Mouse (Mus musculus) cerebellum, adult 11 months (tissue): ENCODE data around the gene Adgrl3.
"Not testable (repeated sequence)": the region's sequence is repeated elsewhere in the genome, so short reads cannot be mapped to it uniquely, and the experiment has no call there.

Experiments used
- DNase-seq: peaks from one replicate; pipeline ENCODE4 v3.0.0; 2022

Adgrl3 gene

DNA sequence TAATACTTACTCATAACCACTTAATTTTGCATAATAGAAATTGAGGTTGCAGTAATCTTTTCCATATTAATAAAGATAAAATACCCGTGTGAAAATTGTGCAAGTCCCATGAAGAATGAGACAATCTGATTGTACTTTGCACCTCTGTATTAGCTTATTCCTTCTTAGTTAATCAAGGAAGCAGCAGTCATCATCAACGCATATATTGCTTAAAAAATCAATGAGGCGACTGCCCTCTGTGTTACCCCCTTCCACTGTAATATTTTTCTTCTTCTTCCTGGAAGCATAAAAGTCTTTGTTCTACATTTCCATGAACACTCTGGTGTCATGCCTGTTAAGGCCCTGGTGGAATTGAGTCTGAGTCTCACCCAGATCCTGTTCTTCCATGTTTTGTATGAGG is 416.4 kb downstream of the Adgrl3 start:
- DNase-seq, result no peak

DNA sequence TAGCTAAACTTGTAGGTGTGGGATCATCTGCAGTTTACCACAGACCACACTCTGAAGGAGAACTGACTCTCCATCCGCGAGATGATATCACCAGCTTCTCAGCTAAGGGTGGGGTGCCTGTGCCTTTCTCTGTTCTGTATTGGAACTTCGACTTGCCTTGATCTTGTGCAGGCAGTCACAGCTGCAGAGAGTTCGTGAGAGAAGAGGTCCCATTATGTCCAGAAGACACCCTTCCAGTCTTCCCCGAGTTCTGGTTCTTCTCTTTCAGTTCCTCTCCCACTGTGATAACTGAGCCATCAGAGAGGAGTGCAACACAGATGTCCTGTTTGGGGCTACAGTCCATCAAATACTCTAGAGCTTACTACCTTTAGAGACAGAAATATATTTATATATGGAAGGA is 422.2 kb downstream of the Adgrl3 start:
- no peak for DNase-seq

DNA sequence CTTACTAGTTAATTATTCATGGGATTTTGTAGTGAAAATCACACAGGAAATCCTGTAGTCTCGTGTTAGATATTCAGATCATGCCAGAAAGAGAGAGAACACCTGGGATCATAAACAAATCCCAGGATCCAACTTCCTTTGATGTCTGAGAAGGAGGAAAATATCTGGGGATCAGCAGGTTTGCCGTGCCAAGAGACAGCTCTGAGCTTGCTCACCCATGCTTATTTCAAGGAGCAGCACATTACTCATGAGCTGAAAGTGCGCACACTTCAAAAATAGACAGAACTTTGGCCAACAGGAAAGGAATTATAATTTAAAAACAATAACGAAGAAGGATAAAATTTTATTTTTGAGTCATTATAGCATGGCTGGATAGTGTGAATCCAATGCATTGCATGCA is 446.0 kb downstream of the Adgrl3 start:
- no peak for DNase-seq

DNA sequence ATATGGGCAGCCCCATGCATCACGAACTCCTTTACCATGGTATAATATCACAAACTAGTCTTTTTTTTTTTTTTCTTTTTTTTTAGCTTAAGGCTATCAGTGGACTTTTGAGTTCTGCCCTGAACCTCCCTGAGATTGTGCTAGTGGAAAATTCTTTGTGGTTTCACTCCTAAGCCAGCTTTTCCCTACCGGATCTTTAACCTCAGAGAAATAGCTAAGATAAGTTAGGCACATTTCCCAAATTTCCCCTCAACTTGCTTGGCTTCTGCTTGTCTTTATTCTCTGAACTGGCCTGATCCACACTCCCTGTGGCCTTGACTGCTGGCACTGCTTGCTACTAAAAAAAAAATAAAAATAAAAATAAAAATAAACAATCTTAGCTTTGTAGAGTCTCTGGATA is 454.7 kb downstream of the Adgrl3 start:
- no peak for DNase-seq

DNA sequence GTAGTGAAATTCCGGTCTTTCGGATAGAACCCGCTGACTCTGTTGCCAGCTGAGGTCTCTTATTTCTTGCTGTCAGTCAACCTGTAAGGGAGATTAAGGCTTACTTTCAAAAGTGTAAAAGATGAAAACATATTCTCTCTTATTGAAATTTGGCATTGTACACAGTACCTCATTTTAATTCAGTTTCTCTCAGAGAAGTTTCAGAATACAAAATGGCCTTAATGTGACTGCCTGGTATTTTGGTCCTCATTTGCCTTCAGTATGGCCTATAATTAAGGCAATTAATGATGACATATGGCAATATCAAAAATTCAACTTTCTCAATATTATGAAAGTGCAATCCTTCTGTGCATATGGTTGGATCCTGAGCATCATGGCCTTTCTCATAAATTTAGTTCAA is 455.5 kb downstream of the Adgrl3 start:
- DNase-seq, result no peak

DNA sequence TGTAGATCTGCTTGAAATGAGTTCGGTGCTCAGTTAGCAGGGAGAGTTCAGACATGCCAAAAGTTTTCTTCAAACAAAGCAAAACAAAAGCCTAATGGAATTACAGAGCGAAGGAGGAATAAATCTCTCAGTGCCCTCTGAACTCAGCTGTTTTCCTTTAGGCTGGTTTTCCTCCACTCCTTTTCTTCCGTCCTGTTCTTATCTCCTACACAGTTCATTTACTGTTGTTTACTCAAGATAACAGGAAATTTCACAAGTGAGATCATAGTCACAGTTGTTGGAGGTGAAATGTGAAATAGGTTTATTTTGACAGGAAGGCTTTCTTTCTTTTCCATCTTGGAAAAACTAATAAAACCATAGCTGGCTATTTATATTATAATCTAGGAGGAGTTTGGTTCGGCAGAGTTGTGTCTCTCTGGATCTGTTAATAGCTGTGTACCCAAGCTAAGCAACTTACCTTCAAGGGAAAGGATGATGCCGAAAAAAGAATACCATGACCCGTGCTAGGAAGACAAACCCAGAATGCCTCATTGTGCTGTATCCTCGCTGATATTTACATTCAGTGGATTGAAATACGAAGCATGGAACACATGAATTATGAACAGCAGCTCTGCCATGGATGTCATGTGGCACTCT is 456.2 kb downstream of the Adgrl3 start:
- no peak for DNase-seq

DNA sequence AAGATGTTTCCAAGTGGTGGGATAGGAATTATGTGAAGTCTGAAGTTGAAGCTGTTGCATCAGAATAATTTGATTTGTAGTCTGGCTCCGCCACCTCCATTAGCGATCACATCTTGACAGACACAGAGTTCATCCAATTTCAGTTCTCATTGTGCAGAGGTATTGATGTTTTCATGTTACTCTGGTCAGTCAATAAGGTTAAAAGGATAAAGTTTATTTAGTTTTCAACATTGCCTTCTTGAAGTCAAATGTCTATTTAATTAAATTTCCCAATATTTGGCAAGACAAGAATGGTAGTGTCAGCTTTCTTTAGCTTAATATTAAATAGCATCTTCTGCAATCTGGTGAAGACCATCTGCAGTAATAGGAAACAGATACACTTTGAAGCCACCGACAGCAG is 461.0 kb downstream of the Adgrl3 start:
- no peak for DNase-seq

DNA sequence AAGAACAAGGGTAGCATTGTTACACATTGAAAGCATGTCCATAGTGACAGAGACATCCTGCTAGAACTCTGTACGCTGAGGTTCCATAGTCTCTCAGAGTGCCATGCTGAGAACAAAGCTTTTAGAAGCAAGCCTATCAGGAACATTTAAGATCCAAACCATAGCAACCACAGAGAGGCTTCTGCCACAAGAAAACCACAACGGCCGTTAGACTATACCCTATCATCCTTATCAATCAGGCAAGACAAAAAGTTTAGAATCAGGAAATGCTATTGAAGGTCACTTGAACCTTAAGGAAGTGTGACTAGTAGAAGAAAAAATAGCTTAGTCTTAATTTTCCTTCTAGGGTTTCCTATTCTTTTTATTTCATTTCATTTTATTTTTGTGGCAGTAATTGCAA is 464.0 kb downstream of the Adgrl3 start:
- DNase-seq, result no peak

DNA sequence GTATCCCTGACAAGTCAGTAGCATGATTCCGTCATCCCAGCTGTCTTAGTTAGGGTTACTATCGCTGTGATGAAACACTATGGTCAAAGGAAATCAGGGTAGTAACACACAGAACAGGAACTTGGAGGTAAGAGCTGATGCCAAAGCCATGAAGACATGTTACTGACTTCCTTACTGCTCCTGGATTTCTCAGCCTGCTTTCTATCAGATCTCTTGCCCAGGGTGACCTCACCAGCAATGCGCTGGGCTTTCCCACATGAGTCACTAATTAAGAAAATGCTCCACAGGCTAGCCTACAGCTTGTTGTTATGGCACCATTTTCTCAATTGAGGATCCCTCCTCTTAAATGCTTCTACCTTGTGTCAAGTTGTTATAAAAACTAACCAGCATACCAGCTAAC is 481.1 kb downstream of the Adgrl3 start:
- no peak for DNase-seq

DNA sequence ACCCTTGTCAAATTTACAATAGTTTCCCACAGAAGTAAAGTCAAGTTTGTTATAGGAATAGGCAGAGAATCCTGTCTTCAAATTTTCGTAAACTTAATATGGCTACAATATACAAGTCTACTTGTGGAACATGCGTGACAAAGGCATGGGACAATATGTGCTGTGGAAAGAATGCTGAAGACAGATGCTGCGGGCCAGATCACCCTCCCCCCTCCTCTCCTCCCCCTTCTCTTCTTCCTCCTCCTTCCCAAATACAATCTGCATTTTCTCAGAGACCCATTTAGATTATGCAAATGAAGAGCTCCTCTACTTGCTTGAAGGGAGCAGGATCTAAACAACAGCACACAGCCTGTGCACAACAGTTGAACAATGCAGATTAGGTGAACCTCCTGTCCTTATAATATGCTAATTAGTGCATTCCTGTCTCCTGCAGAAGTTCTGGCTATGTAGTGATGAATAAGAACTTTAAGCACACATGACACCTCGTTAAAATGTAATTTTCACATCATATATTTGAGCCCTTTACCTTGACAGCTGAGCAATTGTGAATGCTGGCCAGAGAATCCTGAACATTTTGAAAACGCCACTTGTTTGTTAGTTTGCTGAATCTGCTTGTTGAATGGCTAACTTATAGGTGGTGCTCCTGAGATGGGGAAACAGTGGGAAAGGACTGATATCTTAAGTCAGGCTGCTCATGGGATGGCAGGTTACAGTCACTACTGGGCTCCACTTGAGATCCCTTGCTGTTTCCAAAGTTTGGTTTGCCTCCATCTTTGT is 499.0 kb downstream of the Adgrl3 start:
- no peak for DNase-seq

DNA sequence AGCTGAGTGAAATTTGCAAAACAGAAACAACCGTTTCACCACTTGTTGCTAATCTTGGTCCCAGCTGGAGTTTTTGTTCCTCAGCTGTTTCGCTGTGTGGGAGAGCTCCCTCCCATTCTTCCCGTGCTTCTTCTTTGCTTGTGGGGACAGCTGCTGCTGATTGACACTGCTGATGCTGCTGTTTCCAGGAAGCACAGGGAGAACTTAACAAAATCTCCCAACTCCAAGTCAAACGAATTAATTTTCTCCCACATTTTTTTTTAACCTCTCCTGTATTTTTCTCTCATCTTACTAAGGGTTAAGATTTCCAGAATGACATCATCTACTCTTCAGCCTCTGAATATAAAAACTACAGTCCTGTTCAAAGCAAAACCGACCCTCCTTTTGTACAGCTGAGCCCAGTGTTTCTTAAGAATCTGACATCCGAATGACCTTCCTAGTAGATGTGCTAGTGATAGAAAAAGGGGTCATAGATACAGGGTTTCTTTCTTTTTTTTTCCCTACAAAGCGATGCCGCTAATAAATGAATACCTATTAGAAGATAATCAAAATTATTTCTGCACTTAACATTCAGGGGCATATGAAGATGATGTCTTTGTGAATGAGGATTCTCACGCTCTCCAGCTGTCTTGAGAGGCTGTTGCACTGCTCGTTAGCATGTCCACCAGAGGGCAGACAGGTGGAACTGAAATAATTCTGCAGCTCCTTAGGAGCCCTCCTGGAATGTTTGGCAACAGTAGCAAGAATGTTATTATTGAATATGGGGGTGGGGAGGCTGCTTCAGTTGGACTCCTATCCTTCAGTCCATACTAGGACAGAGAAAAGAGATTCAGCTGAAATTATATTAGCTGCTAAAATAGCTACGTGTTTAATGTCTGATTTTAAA is 499.8 kb downstream of the Adgrl3 start:
- peak; percentile 13 for DNase-seq

DNA sequence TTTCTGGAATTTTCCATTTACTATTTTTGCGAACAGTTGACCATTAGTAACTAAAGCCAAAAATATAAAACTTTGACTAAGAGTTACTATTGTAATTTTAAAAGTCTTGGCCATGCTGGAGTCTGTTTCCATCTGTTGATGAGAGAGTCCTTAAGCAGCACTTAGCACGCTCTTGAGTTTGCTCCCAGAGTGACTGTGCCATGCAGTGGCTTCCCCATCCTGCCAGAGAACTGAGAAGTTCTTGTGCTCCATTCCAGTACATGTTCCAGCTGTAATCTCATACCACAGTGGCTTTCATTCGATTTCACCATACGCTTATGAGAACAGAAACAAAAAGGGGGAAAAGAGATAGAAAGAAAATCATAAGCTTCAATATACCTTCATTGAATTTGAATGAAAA is 502.8 kb downstream of the Adgrl3 start:
- no peak for DNase-seq

DNA sequence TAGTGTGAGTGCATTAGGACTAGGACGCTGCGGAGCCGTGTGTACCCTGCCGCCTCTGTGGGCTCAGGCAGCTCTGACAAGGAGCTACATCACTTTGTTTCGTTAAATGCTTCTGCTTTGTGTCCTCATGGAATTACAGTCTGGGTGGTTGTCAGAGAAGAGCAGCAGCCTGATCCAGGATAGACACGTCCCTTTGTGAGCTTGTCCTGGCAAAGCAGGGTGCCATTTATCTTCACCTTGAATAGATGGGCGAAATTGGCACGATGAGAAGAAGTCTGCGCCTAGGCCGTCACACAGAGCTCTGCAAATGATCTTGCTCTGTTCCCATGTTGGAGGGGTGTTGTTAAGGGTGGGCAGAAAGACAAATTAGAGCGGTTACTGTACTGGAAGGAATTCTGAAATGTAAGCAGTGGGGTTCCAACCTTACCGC is 504.6 kb downstream of the Adgrl3 start:
- no peak for DNase-seq

DNA sequence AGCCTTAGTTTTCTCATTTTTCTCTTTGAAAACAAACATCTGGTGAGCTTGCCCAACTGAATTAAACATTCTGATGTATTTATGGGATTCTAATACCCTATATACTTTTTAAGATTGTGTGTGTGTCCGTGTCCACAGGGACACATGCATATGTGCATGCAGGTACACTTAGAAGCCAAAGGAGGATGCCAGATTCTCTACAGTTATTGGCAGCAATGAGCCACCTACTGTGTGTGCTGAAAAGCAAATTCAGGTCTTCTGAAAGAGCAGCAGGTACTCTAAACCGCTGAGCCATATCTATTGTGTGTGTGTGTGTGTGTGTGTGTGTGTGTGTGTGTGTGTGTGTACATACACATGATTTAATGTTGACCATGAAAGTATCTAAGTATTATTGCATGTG is 505.4 kb downstream of the Adgrl3 start:
- DNase-seq, result no peak

DNA sequence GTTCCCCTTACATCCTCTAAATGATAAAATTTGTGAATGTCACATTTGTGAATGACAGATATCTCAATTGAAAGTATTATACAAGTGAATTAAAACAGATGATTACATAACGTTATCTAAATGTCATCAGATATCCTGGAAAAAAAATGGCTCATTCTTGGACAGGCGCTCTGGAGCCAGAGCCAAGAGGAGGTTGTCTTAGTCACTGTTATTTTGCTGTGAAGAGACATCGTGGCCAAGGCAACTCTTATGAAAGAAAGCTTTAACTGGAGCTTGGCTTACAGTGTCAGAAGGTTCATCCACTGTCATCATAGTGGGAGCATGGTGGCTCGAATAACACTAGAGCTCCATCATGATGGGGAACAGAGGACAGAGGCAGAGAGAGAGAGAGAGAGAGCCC is 511.7 kb downstream of the Adgrl3 start:
- no peak for DNase-seq

DNA sequence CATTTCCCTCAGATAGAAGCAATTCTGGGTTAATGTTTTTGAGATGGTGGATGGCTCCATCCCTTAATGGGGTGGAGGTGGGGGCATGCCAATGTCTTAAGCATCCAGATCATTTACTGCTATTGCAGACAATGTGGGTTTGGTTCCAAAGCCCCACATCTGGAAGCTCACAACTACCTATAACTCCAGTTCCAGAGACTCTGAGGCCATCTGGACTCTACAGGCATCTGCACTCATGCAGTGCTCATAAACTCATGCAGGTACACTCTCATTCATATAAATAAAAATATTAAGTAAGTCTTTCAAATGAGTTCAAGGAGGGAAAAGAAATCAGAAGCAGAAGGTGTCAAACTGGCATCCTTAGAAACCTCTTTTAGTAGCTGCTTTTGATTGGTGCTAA is 530.3 kb downstream of the Adgrl3 start:
- no peak for DNase-seq

DNA sequence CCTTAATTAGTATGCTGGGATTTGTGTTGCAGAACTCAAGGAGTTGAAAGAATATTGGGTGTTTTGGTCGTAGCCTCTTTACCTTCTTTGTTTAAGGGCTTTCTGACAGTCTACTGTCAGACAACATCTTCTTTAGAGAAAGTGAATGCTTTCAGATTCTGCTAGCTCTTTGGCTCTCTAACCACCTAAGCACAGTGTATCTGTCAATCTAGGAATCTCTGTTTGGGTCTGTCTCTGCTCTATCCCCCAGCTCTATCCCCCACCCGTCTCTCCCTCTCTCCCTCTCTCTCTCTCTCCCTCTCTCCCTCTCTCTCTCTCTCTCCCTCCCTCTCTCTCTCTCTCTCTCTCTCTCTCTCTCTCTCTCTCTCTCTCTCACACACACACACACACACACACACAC is 535.2 kb downstream of the Adgrl3 start:
- DNase-seq, result not testable (repeated sequence)

DNA sequence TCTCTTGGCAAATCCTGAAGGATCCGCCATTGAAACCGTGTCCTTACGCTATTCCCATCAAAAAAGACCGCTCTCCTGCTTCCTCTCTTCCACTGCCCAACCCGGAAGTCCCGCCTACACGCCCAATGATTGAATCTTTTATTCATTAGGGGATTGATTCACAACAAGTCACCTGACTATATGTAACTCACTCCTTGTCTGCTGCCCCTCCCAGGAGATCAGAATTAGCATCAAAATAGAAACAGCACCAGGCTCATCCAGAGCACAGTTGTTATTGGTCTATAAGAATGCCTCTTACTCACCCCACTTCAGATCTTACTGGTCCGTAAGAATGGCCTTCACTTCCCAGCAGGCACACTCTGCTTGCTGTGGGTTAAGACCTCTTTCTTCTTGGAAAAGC is 536.1 kb downstream of the Adgrl3 start:
- no peak for DNase-seq

DNA sequence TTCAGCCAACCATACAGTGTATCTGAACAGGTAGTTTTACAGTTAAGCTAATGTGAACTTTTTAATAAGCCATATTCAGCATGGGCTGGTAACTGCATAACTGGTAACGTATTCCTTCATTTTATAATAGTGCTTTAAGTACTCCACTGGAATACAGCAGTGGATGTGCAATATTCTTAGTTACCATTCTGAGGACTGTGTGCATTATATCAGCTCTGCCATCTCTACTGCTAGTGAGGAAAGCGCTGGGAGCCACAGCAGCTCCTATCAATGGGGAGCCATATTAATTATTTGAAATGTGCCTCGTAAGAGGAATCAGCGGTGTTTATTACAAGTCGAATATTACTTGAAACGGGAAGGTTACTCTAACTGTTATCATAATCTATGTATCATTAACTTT is 539.0 kb downstream of the Adgrl3 start:
- no peak for DNase-seq

DNA sequence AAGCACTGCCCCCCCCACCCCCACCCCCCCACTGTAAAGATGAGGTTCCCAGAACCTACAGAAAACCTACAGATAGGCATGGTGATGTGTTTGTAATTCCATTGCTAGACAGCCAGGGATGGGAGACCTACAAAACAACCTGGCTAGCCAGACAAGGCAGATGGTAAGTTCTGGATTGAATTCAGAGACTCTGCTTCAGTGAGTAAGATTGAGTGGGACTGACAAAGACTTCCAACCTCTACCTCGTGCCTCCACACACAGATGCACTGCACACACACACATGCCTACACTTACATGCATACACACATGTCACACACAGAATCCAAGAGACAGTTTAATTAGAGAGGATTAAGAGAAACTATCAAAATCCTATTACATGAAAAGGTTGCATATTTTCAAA is 544.4 kb downstream of the Adgrl3 start:
- peak; percentile 5 for DNase-seq

DNA sequence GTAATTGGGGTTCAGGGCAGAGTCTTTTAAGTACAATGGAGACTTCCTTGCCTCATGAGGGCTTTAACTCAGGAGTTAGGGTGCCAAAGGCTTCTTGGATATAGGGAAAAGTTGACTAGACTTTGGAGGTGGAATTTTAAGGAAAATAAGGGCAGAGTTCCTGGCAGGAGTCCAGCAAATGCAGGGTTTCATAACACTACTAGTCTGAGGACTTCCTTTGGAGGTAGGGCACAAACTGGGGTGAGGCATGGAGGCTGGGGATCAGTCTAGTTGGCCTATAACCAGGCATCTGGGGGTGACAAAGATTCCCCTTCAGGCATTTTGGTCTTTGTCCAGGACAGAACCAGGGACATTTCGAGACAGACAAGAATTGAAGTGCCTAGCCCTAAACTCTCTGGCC is 546.6 kb downstream of the Adgrl3 start:
- no peak for DNase-seq

DNA sequence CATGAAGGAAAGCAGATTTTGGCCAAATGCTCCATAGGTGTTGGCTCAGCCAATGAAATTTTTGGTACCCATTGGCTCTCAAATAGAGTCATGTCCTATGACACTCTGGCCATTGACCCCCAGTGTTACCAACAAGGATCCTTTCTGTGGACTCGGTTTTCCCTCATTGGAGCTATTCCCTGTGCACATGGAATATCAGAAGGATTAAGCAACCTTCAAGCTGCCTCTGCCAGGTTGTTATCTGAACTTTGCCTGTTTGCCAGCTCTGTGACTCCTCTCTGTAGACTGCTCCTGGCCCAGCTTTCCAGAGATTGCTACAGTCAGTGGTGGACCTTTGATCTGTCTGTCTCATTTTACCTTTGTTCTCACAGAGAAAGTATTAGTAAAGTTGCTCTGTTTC is 548.8 kb downstream of the Adgrl3 start:
- DNase-seq, result no peak

DNA sequence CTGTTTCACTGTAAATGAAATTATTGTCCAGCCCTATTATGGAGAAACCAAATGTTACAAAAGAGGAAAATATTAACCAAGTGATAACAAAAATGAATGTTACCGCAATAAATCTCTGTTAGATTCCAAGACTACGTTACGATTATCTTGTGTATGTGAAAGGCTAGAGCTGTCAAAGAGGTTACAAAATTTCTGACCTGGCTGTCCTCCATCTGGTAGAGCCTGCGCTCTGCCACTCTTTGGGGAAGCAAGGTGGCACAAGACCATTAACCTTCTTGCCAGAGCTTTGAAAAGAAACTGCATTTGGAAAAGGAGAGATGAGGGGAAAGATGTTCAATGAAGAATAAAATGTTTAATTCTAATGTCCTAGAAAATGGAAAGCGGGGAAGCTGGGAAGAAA is 562.9 kb downstream of the Adgrl3 start:
- DNase-seq, result no peak

DNA sequence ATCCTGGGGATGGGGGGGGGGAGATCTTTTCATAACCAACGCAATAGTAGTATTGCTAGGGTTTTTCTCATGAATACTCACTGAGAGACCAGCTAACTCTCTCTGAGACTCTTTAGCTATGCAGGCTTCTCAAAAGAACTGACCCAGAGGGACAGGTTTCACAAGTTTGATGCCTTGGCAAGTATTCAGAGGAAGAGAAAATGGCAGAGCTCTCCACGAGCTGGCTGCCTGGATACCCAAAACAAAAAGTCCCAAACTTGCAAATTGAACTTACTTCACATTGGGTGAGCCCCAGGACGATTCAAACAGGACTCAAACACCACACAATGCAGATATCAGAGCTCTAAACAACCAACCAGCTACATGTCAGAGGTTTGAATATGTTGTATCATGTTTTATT is 563.5 kb downstream of the Adgrl3 start:
- no peak for DNase-seq
